Mouse (Mus musculus): ENCODE measurements around the gene Klc2. TPM values are rescaled to one million over a fixed set of nuclear protein-coding genes. Genes with fewer than 3 reads are reported as not detected.
A peak's percentile ranks its signal among the peaks of the same experiment; 100 is the strongest.
"Not testable (repeated sequence)": the region's sequence is repeated elsewhere in the genome, so short reads cannot be mapped to it uniquely, and the experiment has no call there.

The Klc2 gene
- total RNA-seq, 2 experiments from 2014 or later = 58.6 to 61.0 TPM

GRCm38 (mm10) chr19:5106074-5106473 lies 12.3 kb downstream of the Klc2 start:
- DNase-seq (ENCODE audit: low spot score) = no peak

- no peak for DNase-seq (ENCODE audit: low spot score)
Observed at GRCm38 (mm10) chr19:5098363-5099143, 19.8 kb downstream of the Klc2 start, which contains the start of gene Cnih2. TSS of gene Cnih2 (minus strand) at chr19:5098521.

- no peak for DNase-seq (ENCODE audit: low spot score)
Observed at GRCm38 (mm10) chr19:5097521-5098362, 20.6 kb downstream of the Klc2 start.

- no peak for DNase-seq (ENCODE audit: low spot score)
Observed at GRCm38 (mm10) chr19:5095887-5096474, 22.4 kb downstream of the Klc2 start.

- DNase-seq (ENCODE audit: low spot score) = no peak
Observed at GRCm38 (mm10) chr19:5094746-5095417, 23.5 kb downstream of the Klc2 start.

- DNase-seq (ENCODE audit: low spot score) = peak; percentile 84
Observed at GRCm38 (mm10) chr19:5094243-5094632, 24.1 kb downstream of the Klc2 start.

- no peak for DNase-seq (ENCODE audit: low spot score)
Observed at GRCm38 (mm10) chr19:5093481-5094242, 24.7 kb downstream of the Klc2 start.

GRCm38 (mm10) chr19:5092083-5092482 lies 26.3 kb downstream of the Klc2 start:
- no peak for DNase-seq (ENCODE audit: low spot score)

- no peak for DNase-seq (ENCODE audit: low spot score)
Observed at GRCm38 (mm10) chr19:5089324-5089723, 29.0 kb downstream of the Klc2 start.

GRCm38 (mm10) chr19:5087884-5088728 lies 30.3 kb downstream of the Klc2 start, which contains the start of gene Yif1a:
TSS of gene Yif1a (plus strand) at chr19:5088538.
- DNase-seq (ENCODE audit: low spot score) = peak; percentile 95

GRCm38 (mm10) chr19:5086533-5086932 lies 31.8 kb downstream of the Klc2 start:
- DNase-seq (ENCODE audit: low spot score) = not testable (repeated sequence)

GRCm38 (mm10) chr19:5085145-5085863 lies 33.1 kb downstream of the Klc2 start, which contains the start of gene Tmem151a:
TSS of gene Tmem151a (minus strand) at chr19:5085531.
- DNase-seq (ENCODE audit: low spot score) = no peak

GRCm38 (mm10) chr19:5084834-5085144 lies 33.6 kb downstream of the Klc2 start:
- DNase-seq (ENCODE audit: low spot score) = no peak

GRCm38 (mm10) chr19:5083961-5084833 lies 34.2 kb downstream of the Klc2 start:
- DNase-seq (ENCODE audit: low spot score) = no peak

- no peak for DNase-seq (ENCODE audit: low spot score)
Observed at GRCm38 (mm10) chr19:5082596-5082995, 35.8 kb downstream of the Klc2 start.

GRCm38 (mm10) chr19:5082005-5082404 lies 36.4 kb downstream of the Klc2 start:
- no peak for DNase-seq (ENCODE audit: low spot score)

GRCm38 (mm10) chr19:5079279-5079678 lies 39.1 kb downstream of the Klc2 start:
- no peak for DNase-seq (ENCODE audit: low spot score)

GRCm38 (mm10) chr19:5073518-5073917 lies 44.8 kb downstream of the Klc2 start:
- no peak for DNase-seq (ENCODE audit: low spot score)

Data from gastrocnemius, adult 18-20 months (tissue).